Mouse (Mus musculus) heart, postnatal 0 days (tissue): ENCODE results near the gene Ttn. TPM values are rescaled to one million over a fixed set of nuclear protein-coding genes. Genes with fewer than 3 reads are reported as not detected.

Source experiments
- ATAC-seq: fragments of 200-750 bp; cut with Nextera tagmentation; 2 replicates; pipeline ENCODE4 v1.8.0; 2017; ENCODE audit warnings: low read depth, moderate number of reproducible peaks, moderate library complexity; ENCODE audit not compliant: insufficient read depth
- DNase-seq: peaks from one replicate; pipeline ENCODE4 v3.0.0-alpha.2; 2016; ENCODE audit warnings: low spot score
- H3K27ac ChIP-seq: fragments of 300-500 bp; sonication (generic); 2 replicates; pipeline ENCODE4 v1.5.1; 2014; ENCODE audit warnings: low read depth, mild to moderate bottlenecking
- H3K27me3 ChIP-seq: fragments of 300-500 bp; sonication (generic); 2 replicates; pipeline ENCODE4 v1.6.1; 2014; ENCODE audit warnings: low read length, mixed read lengths; ENCODE audit not compliant: control insufficient read depth, insufficient read depth
- H3K36me3 ChIP-seq: fragments of 300-500 bp; sonication (generic); replicated peaks from 2 replicates; pipeline ENCODE4 v1.6.1; 2014; ENCODE audit warnings: low read length, mixed read lengths; ENCODE audit not compliant: control insufficient read depth, insufficient read depth
- H3K4me1 ChIP-seq: fragments of 300-500 bp; sonication (generic); 2 replicates; pipeline ENCODE4 v1.6.1; 2014; ENCODE audit warnings: antibody characterized with exemption; ENCODE audit not compliant: control insufficient read depth, insufficient read depth
- H3K4me2 ChIP-seq: fragments of 300-500 bp; sonication (generic); 2 replicates; pipeline ENCODE4 v1.6.1; 2014; ENCODE audit warnings: low read depth, mild to moderate bottlenecking, low read length, moderate library complexity
- H3K4me3 ChIP-seq: fragments of 300-500 bp; sonication (generic); 2 replicates; pipeline ENCODE4 v1.5.1; 2014; ENCODE audit warnings: low read depth, low read length
- H3K9ac ChIP-seq: fragments of 300-500 bp; sonication (generic); replicated peaks from 2 replicates; pipeline ENCODE4 v1.6.1; 2014; ENCODE audit warnings: low read depth, low read length, mixed read lengths
- H3K9me3 ChIP-seq: fragments of 300-500 bp; sonication (generic); replicated peaks from 2 replicates; pipeline ENCODE4 v1.6.1; 2016; ENCODE audit warnings: low read length; ENCODE audit not compliant: control insufficient read depth
- CTCF ChIP-seq: IDR thresholded peaks from 2 replicates; pipeline ENCODE4 v1.5.1; 2016; ENCODE audit warnings: antibody characterized with exemption, control low read depth, low read depth
- EP300 ChIP-seq: IDR thresholded peaks from 2 replicates; pipeline ENCODE4 v1.6.1; 2016; ENCODE audit warnings: antibody characterized with exemption, low read depth
- WGBS: fragments of 180-500 bp; shearing (Covaris S2); extraction: QIAGEN DNeasy Blood & Tissue Kit; methylation state at CpG from one replicate; pipeline ENCODE4 v1.1.7; 2014; 5-methylcytosine and 5-hydroxymethylcytosine counted together
- polyA plus RNA-seq: library from polyadenylated mRNA; unstranded; fragments of >200 nt; fragmentation: Nextera tagmentation; extraction: Ambion mirVana; gene quantifications from 2 replicates; pipeline ENCODE4 v1.2.1, GENCODE M21; 2015
- total RNA-seq: library from RNA; depleted of rRNA; stranded (reverse); fragments of >200 nt; gene quantifications from 2 replicates; pipeline ENCODE4 v1.2.3, GENCODE M21; 2014; ENCODE audit warnings: low replicate concordance

Gene Ttn
- total and polyA plus RNA-seq, 2 experiments from 2014 or later, result 700 to 959 TPM

- H3K36me3 ChIP-seq, result peaks cover 65% of the 10 kb centered on the region
- H3K4me2 ChIP-seq, result no peak overlapping the region
- H3K4me1 ChIP-seq, result peaks cover 4% of the 10 kb centered on the region
- DNase-seq (no peak), ATAC-seq (peak; percentile 60)
- no peaks in the 10 kb centered on the region for H3K9me3 ChIP-seq
- no peak overlapping the region for H3K27ac ChIP-seq
- no peak overlapping the region for H3K4me3 ChIP-seq
- no peak overlapping the region for H3K9ac ChIP-seq
- no peaks in the 10 kb centered on the region for H3K27me3 ChIP-seq
- TF ChIP-seq CTCF, result no peak
- no peak for TF ChIP-seq EP300
- 17% methylated on average over 7 of the region's 7 CpGs for WGBS
Observed at GRCm38 (mm10) chr2:76688162-76688561, 294.2 kb downstream of the Ttn start.

GRCm38 (mm10) chr2:76687608-76688007, 294.7 kb downstream of the Ttn start:
- Histone ChIP-seq H3K4me2 (no peak overlapping the region), H3K27ac (no peak overlapping the region), H3K27me3 (no peaks in the 10 kb centered on the region), H3K36me3 (peaks cover 65% of the 10 kb centered on the region), H3K9ac (no peak overlapping the region), H3K4me3 (no peak overlapping the region), H3K9me3 (no peaks in the 10 kb centered on the region), H3K4me1 (peaks cover 4% of the 10 kb centered on the region)
- 59% methylated on average over 3 of the region's 3 CpGs for WGBS
- no peak for TF ChIP-seq CTCF
- TF ChIP-seq EP300, result no peak
- DNase-seq (no peak), ATAC-seq (no peak)

GRCm38 (mm10) chr2:76686986-76687385, 295.4 kb downstream of the Ttn start:
- Histone ChIP-seq H3K9ac (no peak overlapping the region), H3K4me3 (no peak overlapping the region), H3K27me3 (no peaks in the 10 kb centered on the region), H3K4me2 (no peak overlapping the region), H3K4me1 (peaks cover 4% of the 10 kb centered on the region), H3K9me3 (no peaks in the 10 kb centered on the region), H3K36me3 (peaks cover 65% of the 10 kb centered on the region), H3K27ac (no peak overlapping the region)
- WGBS, result 92% methylated on average over 3 of the region's 3 CpGs
- ATAC-seq (no peak), DNase-seq (no peak)
- TF ChIP-seq EP300 (no peak), CTCF (no peak)

GRCm38 (mm10) chr2:76682301-76682700, 300.0 kb downstream of the Ttn start:
- WGBS, result 91% methylated on average over 8 of the region's 8 CpGs
- no peaks in the 10 kb centered on the region for H3K9me3 ChIP-seq
- H3K27me3 ChIP-seq, result no peaks in the 10 kb centered on the region
- H3K4me1 ChIP-seq, result no peaks in the 10 kb centered on the region
- no peak overlapping the region for H3K4me3 ChIP-seq
- no peak overlapping the region for H3K4me2 ChIP-seq
- DNase-seq (no peak), ATAC-seq (no peak)
- no peak overlapping the region for H3K27ac ChIP-seq
- TF ChIP-seq CTCF (no peak), EP300 (no peak)
- no peak overlapping the region for H3K9ac ChIP-seq
- peaks cover 69% of the 10 kb centered on the region for H3K36me3 ChIP-seq

GRCm38 (mm10) chr2:76676401-76677226, 305.7 kb downstream of the Ttn start:
- no peaks in the 10 kb centered on the region for H3K27me3 ChIP-seq
- peak overlapping the region; percentile 77 for H3K4me3 ChIP-seq
- no peak for ATAC-seq
- H3K4me1 ChIP-seq, result peaks cover 13% of the 10 kb centered on the region; the same call in 1 of the 2 replicates
- TF ChIP-seq CTCF (no peak), EP300 (no peak)
- H3K27ac ChIP-seq, result no peak overlapping the region
- H3K9ac ChIP-seq, result peak overlapping the region; percentile 93; the same call in 1 of the 2 replicates
- H3K4me2 ChIP-seq, result peak overlapping the region; percentile 78
- no peaks in the 10 kb centered on the region for H3K9me3 ChIP-seq
- DNase-seq, result no peak
- peaks cover 19% of the 10 kb centered on the region; the same call in 1 of the 2 replicates for H3K36me3 ChIP-seq
- 62% methylated on average over 13 of the region's 13 CpGs for WGBS
